Mouse (Mus musculus) liver, adult 2 months (tissue): ENCODE data around the gene Coro1c. TPM values are rescaled to one million over a fixed set of nuclear protein-coding genes. Genes with fewer than 3 reads are reported as not detected.
A peak's percentile ranks its signal among the peaks of the same experiment; 100 is the strongest.

ENCODE experiments used
- DNase-seq: peaks from one replicate; pipeline ENCODE4 v3.0.0-alpha.2; 2011; ENCODE audit warnings: low read depth, low spot score; ENCODE audit errors: extremely low read depth
- H3K27ac ChIP-seq: fragments of 200-500 bp; replicated peaks from 2 replicates; pipeline ENCODE4 v1.5.1; 2012; ENCODE audit warnings: low read depth, mild to moderate bottlenecking, control low read depth, inconsistent platforms, low read length; ENCODE audit not compliant: insufficient read depth
- H3K27me3 ChIP-seq: fragments of 200-500 bp; 2 replicates; pipeline ENCODE4 v1.6.1; 2012; ENCODE audit warnings: mild to moderate bottlenecking, moderate library complexity, low read length, inconsistent platforms; ENCODE audit not compliant: control insufficient read depth, insufficient read depth
- H3K36me3 ChIP-seq: fragments of 200-500 bp; 2 replicates; pipeline ENCODE4 v1.6.1; 2012; ENCODE audit warnings: low read length, inconsistent platforms; ENCODE audit not compliant: control insufficient read depth, insufficient read depth
- H3K4me1 ChIP-seq: fragments of 200-500 bp; 2 replicates; pipeline ENCODE4 v1.6.1; 2011; ENCODE audit warnings: low read length; ENCODE audit not compliant: control insufficient read depth, insufficient read depth
- H3K4me3 ChIP-seq: fragments of 200-500 bp; 2 replicates; pipeline ENCODE4 v1.5.1; 2011; ENCODE audit warnings: low read depth, mild to moderate bottlenecking, control low read depth, low read length, moderate library complexity; ENCODE audit not compliant: insufficient read depth
- H3K79me2 ChIP-seq: fragments of 200-500 bp; 2 replicates; pipeline ENCODE4 v1.6.1; 2012; ENCODE audit warnings: inconsistent platforms, mild to moderate bottlenecking, low read length, moderate library complexity; ENCODE audit not compliant: control insufficient read depth, insufficient read depth
- H3K9ac ChIP-seq: fragments of 200-500 bp; 2 replicates; pipeline ENCODE4 v1.6.1; 2012; ENCODE audit warnings: low read depth, mild to moderate bottlenecking, control low read depth, inconsistent platforms, low read length
- CTCF ChIP-seq: fragments of 200-500 bp; IDR thresholded peaks from 2 replicates; pipeline ENCODE4 v1.5.1; 2011; ENCODE audit warnings: low read depth, low read length, control low read depth
- POLR2A ChIP-seq: fragments of 200-500 bp; IDR thresholded peaks from 2 replicates; pipeline ENCODE4 v1.6.1; 2011; ENCODE audit warnings: low read length, control low read depth; ENCODE audit not compliant: insufficient read depth; ENCODE audit errors: extremely low read depth
- WGBS: fragments of 180-500 bp; shearing (Covaris S2); methylation state at CpG from one replicate; pipeline ENCODE4 v1.1.7; 2018; 5-methylcytosine and 5-hydroxymethylcytosine counted together
- polyA plus RNA-seq: library from polyadenylated mRNA; depleted of rRNA; stranded (reverse); fragments of >200 nt; gene quantifications from 2 replicates; pipeline ENCODE4 v1.2.3, GENCODE M21; 2012
- total RNA-seq: library from RNA; depleted of rRNA; stranded (reverse); fragments of >200 nt; gene quantifications from 2 replicates; pipeline ENCODE4 v1.2.3, GENCODE M21; 2014

Coro1c gene
- total and polyA plus RNA-seq, 2 experiments = 11.8 to 13.6 TPM

DNA sequence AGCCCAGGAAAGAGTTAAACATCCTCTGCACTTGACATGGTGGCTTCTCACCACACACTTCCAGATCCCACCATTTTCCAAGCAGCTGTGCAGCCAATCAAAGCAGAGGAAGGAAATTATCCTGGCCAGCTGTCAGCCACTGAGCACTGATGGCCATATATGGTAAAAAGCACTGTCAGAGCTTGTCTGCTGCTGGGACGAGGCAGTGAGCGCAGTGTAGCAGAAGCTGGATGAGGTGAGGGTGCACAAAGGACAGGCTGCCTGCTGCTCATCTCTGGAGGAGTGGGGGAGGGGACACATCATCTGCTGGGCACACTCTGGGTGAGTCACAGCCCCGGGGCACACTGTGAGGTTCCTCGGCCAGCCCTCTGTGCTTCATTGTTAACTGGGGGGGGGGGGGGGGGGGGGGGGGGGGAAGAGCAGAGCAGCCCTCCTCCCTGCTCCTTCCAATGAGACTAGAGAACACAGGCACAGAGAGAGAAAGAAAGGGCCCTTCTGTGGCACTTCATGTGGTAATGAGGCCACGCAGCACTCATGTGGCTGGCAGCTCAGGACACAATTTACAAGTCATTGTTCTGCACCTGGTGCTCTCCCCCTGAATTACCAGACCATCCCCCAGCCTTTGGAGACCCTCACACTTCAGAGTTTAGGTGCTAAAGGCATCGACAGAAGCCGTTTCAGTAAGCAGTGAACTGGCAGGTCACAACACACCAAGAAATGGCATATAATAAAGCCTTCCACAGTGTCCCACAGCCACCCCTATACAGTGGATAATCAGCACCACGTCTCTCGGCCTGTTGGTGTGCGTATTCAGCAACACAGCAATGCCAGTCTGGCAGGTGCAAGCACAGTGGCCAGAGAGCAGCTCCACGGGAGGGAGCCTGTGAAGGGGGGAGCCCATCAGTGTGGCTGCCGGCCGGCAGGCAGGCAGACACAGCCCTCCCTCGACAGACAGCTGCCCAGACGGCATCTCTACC lies 35.3 kb downstream of the Coro1c start:
- TF ChIP-seq CTCF (no peak), POLR2A (no peak)
- peak; percentile 37 for DNase-seq
- Histone ChIP-seq H3K4me1 (peaks cover 8% of the 10 kb centered on the region), H3K79me2 (peaks cover 6% of the 10 kb centered on the region; the same call in 1 of the 2 replicates), H3K4me3 (no peak overlapping the region), H3K27me3 (no peaks in the 10 kb centered on the region), H3K9ac (no peak overlapping the region), H3K36me3 (no peaks in the 10 kb centered on the region), H3K27ac (no peak overlapping the region; the same call in 1 of the 2 replicates)
- WGBS = 70% methylated on average over 15 of the region's 15 CpGs

DNA sequence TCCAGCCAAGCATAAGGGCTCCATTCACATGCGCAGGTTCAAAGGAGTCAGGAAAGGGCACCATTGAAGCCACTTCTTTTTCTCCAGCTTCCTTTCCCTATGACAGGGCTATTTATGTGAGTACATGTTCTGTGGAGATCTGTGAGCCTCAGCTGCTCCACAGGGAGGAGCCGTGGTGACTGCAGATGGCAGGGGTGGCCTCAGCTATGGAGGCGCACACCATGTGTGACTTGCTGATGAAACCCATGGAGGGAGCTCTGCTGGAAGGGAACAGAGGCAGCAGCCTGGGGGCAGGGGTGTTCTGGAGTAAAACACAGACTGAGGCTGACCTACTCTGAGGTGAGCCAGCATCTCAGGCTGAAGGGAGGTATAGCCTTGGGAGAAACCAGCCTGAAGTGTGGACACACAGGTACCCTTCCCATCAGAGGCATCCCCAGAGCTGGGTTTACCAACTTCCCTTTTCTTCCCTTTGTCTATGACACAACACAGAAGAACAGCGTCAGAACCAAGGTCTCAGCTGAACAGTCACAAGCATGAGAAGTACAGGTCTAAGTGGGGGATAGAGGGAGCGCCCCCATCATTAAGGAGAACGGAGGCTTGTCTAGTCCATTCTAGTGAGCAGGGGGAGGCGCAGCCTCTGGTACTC lies 36.5 kb downstream of the Coro1c start:
- no peak overlapping the region for H3K4me3 ChIP-seq
- TF ChIP-seq CTCF (no peak), POLR2A (no peak)
- H3K36me3 ChIP-seq = no peaks in the 10 kb centered on the region
- H3K27ac ChIP-seq = no peak overlapping the region
- H3K4me1 ChIP-seq = peaks cover 8% of the 10 kb centered on the region
- H3K27me3 ChIP-seq = no peaks in the 10 kb centered on the region
- 86% methylated on average over 7 of the region's 7 CpGs for WGBS
- no peak for DNase-seq
- H3K79me2 ChIP-seq = peaks cover 6% of the 10 kb centered on the region; the same call in 1 of the 2 replicates
- H3K9ac ChIP-seq = no peak overlapping the region

DNA sequence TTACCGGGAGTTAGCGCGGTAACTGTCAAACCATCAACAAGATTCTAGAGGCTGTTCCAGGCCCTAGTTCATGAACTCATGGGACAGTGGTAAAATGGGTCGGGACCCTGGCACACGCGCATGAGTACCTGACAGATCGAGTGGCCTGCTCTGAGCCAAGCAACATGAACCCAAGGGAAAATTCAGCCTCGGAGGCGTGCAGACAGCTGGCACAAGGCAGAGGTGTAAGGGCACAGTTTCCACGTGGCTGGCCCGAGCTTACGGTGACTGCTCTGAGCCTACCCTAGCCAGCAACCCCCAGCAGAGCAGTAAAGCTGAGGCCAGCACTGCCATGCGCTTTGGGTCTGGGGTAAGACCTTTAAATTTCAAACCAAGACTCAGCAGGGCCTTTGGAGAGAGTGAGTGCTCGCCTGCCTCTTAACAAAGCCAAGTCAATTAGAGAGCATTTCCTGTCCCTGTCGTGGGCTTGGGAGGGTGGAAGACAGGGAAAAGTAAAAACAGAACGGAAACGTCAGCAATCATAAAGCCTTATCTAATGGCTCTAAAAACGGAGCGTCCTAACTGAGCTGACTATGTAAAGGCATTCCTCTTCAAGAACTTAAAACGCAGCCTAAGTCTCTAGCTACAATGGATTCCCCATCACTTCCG lies 38.0 kb downstream of the Coro1c start:
- Histone ChIP-seq H3K79me2 (peaks cover 6% of the 10 kb centered on the region; the same call in 1 of the 2 replicates), H3K27ac (peak overlapping the region; percentile 38), H3K9ac (peak overlapping the region; percentile 17; the same call in 1 of the 2 replicates), H3K36me3 (no peaks in the 10 kb centered on the region), H3K4me3 (no peak overlapping the region), H3K4me1 (peaks cover 8% of the 10 kb centered on the region), H3K27me3 (no peaks in the 10 kb centered on the region)
- DNase-seq = peak; percentile 37
- 63% methylated on average over 21 of the region's 21 CpGs for WGBS
- TF ChIP-seq CTCF (no peak), POLR2A (no peak)

DNA sequence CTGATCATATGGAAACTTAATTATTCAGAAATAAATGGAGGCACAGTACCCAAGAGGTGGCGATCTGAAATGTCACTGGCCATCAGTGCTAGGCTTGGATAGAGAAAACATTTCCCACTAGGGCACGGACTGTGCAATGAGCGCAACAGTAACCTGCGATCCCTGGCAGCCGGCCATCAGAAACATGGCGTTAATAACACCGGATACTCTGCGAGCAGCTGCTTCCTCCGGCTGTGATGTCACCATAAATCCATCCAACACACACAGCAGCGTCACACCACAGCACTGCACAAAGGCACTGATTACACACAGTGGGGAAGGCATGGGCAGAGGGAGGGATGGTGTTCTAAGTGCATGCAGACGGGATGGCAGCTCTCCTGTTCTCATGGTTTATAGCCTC lies 39.4 kb downstream of the Coro1c start:
- 45% methylated on average over 11 of the region's 11 CpGs for WGBS
- peaks cover 3% of the 10 kb centered on the region; the same call in 1 of the 2 replicates for H3K79me2 ChIP-seq
- no peaks in the 10 kb centered on the region for H3K36me3 ChIP-seq
- H3K27me3 ChIP-seq = no peaks in the 10 kb centered on the region
- no peak for DNase-seq
- H3K4me3 ChIP-seq = no peak overlapping the region
- TF ChIP-seq POLR2A (no peak), CTCF (no peak)
- peaks cover 8% of the 10 kb centered on the region for H3K4me1 ChIP-seq
- H3K27ac ChIP-seq = no peak overlapping the region
- no peak overlapping the region for H3K9ac ChIP-seq

DNA sequence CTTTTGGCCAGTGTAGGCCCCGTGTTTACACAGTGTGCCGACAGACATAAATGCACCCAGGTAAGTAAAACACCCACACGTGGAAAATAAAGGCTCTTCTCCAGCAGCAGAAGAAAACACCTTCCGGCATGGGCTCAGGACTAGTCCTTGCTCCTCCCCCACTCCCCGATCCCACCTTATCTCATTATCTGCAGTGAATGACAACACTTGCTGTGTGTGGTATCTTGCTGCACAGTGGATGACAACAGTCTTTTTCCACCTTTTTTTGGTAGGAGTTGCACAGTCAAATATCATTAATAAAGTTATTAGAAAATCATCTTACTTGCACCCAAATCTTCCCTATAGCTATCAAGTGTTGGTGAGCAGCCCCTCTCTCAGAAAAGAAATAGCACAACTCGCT lies 43.6 kb downstream of the Coro1c start:
- TF ChIP-seq CTCF = no peak
- WGBS = 84% methylated on average over 6 of the region's 6 CpGs
- no peaks in the 10 kb centered on the region; the same call in 1 of the 2 replicates for H3K79me2 ChIP-seq
- no peak for DNase-seq
- H3K4me3 ChIP-seq = no peak overlapping the region
- H3K36me3 ChIP-seq = no peaks in the 10 kb centered on the region
- no peak overlapping the region for H3K27ac ChIP-seq
- H3K4me1 ChIP-seq = peaks cover under 1% of the 10 kb centered on the region; the same call in 1 of the 2 replicates
- H3K9ac ChIP-seq = no peak overlapping the region
- no peaks in the 10 kb centered on the region for H3K27me3 ChIP-seq
